Mouse (Mus musculus) adrenal gland (tissue): ENCODE measurements around the gene Pold4.

Source experiments
- intact Hi-C: fragments of 180-260 bp; cut with DNase I; formaldehyde crosslinking; loops from one replicate; pipeline ENCODE4 v1.15.1; 2025
- microRNA-seq, 2 experiments: library from miRNA; unstranded; fragments of <30 nt; microRNA quantifications; one replicate each; pipeline ENCODE4; 2019

Gene Pold4

GRCm38 (mm10) chr19:4265956-4266355 is 34.3 kb downstream of the Pold4 start:
- intact Hi-C loops, result no loop called here

DNA sequence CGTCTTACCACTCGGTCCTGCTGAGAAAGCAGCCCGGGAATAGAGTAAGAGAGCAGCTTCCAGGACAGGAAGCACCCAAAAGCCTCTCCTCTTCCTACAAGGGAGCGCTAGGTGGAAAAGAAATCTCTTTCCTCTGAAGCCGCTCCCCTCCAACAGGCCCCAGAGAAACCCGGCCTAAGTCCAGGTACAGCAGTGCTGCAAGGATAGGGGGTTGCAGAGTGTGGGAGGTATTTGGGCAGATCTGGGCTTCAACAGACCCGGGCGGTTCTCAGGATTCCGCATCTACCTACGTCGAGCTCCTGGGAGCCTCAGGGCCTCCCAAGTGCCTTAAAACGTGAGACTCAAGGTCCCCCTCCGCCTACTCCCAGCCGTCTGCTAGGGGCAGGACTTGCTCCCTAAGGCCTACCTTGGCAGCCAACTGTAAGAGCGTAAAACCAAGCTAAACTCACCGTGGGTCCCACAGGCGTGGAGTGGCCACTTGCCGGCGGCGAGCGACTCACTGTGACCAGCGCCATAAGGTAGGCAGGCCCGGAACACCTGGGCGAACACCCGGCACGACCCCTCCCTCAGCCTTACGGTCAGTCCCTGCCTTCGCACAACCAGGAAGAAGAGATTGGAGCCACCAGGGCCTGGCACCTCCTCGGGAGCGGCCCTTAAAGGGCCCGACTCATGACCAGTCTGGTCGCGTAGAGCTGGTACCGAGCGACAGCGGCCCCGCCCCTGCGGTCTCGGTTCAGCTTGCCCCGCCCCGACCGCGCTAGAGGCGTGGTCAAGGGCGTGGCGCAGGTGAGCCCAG is 37.1 kb downstream of the Pold4 start, which contains the start of gene Ssh3:
TSS of gene Ssh3 (minus strand) at position 615 of the 796 bp plus-strand sequence.
- intact Hi-C loops, result no loop called here

- intact Hi-C loops, result no loop called here
Observed at GRCm38 (mm10) chr19:4270187-4270586, 38.5 kb downstream of the Pold4 start.

GRCm38 (mm10) chr19:4270972-4271371 is 39.3 kb downstream of the Pold4 start:
- intact Hi-C loops, result no loop called here

DNA sequence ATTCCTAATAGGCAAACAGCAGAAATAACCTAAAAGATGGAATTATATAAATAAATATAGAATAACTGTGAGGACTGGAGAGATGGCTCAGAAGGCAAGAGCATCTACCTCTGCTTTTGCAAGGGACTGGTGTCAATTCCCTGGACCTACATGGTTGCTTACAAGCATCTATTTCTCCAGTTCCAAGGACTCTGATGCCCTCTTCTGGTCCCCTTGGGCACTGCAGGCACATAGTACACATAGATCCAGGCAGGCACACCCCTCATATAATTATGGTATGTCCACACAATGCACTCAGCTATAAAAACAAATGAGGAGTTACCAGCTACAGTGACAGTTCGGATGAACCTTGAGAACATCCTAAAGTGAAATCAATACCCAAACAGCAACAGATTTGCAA is 47.8 kb downstream of the Pold4 start:
- intact Hi-C loops, result no loop called here

DNA sequence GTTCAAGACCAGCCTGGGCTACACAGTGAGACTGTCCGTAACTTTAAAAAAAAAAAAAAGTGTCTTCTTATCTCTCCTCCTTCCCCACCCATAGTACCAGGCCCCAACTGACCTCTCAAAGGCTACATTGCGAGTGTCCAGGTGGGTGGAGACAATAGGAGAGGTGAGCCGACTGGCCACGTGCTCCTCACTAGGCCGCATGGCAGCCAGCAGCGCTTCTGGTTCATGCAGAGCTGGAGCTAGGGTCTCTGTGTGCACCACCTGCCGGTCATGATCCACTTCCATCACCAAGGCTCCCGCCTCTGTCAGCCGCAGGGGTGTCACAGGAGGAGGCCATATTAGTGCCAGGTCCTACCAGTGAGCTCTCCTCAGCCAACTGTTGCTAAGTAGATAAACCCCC is 48.7 kb downstream of the Pold4 start:
- intact Hi-C loops, result no loop called here

GRCm38 (mm10) chr19:4282898-4283553 is 51.3 kb downstream of the Pold4 start, which contains the start of gene Ankrd13d:
TSS of gene Ankrd13d (minus strand) at chr19:4283137.
- intact Hi-C loops, result no loop called here

Small RNAs within 50 kb of the gene (microRNA-seq; reads per million reads assigned to microRNA genes)
- 0 reads per million in 2 experiments for gene Gm26115
- gene Mir6985, result 0.99 to 1.3 reads per million in 2 experiments
